9 mouse cellular contexts compared by ENCODE assay signal in the genomic region with DNA sequence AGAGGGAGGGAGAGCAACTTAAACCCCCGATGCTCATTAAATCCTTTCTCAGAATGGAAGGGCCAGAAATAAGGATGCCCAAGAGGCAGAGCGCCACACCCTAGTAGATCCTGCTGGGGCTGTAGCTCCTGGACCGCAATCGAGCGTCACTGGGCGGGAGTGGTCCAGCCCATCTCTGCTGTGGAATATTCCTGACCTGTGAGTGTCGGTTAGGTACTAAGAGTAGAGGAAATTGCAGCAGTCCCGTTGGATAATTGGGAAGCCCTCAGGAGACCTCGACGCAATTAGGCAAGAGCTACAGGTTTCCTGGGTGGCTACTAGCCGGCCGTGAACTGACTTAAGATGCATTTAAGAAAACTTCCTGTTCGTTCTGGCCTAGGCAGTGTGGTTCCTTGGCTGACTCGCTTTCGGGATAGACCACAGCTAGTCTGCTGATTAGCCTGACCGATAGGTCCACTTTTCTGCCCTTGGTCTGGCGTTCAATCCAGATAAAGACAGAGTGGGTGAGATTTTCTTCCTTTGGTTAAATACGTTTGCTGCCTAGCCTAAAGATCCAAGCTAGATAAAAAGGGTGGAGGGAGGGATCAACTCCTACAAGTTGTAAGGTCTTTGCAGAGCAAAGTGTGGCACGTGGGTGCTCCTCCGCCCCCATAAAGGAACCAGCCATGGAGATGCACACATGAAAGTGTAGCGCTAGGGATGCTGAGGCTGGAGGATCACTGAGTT. TPM values are rescaled to one million over a fixed set of nuclear protein-coding genes. Genes with fewer than 3 reads are reported as not detected.
DNase-seq lines count a peak whose midpoint lies in the region; ATAC-seq and TF ChIP-seq lines count a peak whose summit lies in the region.
"Had no signal": no experiment of that assay in that cellular context is flagged by ENCODE, and none has a peak within 500 bp of the region (broad histone marks: within the 10 kb centered on the region; RNA-seq: fewer than 3 reads in every experiment).

No protein-coding gene starts in this region.

- DNase-seq in urinary bladder, postnatal 14 days (ENCODE audit: low spot score) = peak; percentile 53
- no peak for DNase-seq in urinary bladder, postnatal 10 days (ENCODE audit: low spot score)
- DNase-seq in hindbrain, postnatal 0 days (ENCODE audit: low spot score) = peak; percentile 20
- peak; percentile 36 for DNase-seq in splenic B cell, adult 2 months (ENCODE audit: low read depth, low spot score)
- no peak for DNase-seq in gastrocnemius, postnatal 36 days
- no peak for DNase-seq in right cerebral cortex, adult 18-20 months

- ATAC-seq in embryonic facial prominence, embryonic 15.5 days (ENCODE audit: insufficient number of reproducible peaks, low FRiP score, low TSS enrichment, low read depth) = no peak
- no peak for ATAC-seq in hindbrain, postnatal 0 days
- peak; percentile 41 for ATAC-seq in liver, embryonic 16.5 days (ENCODE audit: low read depth)

- H3K4me2 ChIP-seq in embryonic facial prominence, embryonic 15.5 days (replicated peaks) = peak overlapping the region; percentile 57
- H3K4me2 ChIP-seq in hindbrain, postnatal 0 days (ENCODE audit: low read depth, low read length) = peak overlapping the region; percentile 94
- H3K4me2 ChIP-seq in liver, embryonic 16.5 days (ENCODE audit: low read depth, low read length) = peak overlapping the region; percentile 95

- H3K9ac ChIP-seq in embryonic facial prominence, embryonic 15.5 days = peak overlapping the region; percentile 86
- peak overlapping the region; percentile 72 for H3K9ac ChIP-seq in hindbrain, postnatal 0 days (replicated peaks; ENCODE audit: low read length)
- peak overlapping the region; percentile 88 for H3K9ac ChIP-seq in liver, embryonic 16.5 days (ENCODE audit: low read depth, low read length)

- H3K9me3 ChIP-seq in embryonic facial prominence, embryonic 15.5 days (replicated peaks) = no peaks in the 10 kb centered on the region
- no peaks in the 10 kb centered on the region for H3K9me3 ChIP-seq in hindbrain, postnatal 0 days (ENCODE audit: low read length)
- H3K9me3 ChIP-seq in liver, embryonic 16.5 days (replicated peaks; ENCODE audit: control insufficient read depth, low read length) = no peaks in the 10 kb centered on the region

- intact Hi-C loops in gastrocnemius, postnatal 36 days (cut with DNase I) = no loop called here

- no peaks in the 10 kb centered on the region for H3K27me3 ChIP-seq in embryonic facial prominence, embryonic 15.5 days
- H3K27me3 ChIP-seq in hindbrain, postnatal 0 days (ENCODE audit: insufficient read depth, low read length) = no peaks in the 10 kb centered on the region
- H3K27me3 ChIP-seq in liver, embryonic 16.5 days (ENCODE audit: control insufficient read depth, insufficient read depth, low read depth, low read length) = no peaks in the 10 kb centered on the region
- no peaks in the 10 kb centered on the region for H3K27me3 ChIP-seq in splenic B cell, adult 2 months (ENCODE audit: control insufficient read depth, insufficient read depth, low read length, poor library complexity, severe bottlenecking)

- WGBS in embryonic facial prominence, embryonic 15.5 days = under 1% methylated on average over 21 of the region's 21 CpGs
- WGBS in hindbrain, postnatal 0 days = 0% methylated on average over 21 of the region's 21 CpGs
- WGBS in liver, embryonic 16.5 days (ENCODE audit: insufficient replicate concordance) = under 1% methylated on average over 21 of the region's 21 CpGs

- H3K4me3 ChIP-seq in embryonic facial prominence, embryonic 15.5 days (replicated peaks) = peak overlapping the region; percentile 82
- peak overlapping the region; percentile 84 for H3K4me3 ChIP-seq in hindbrain, postnatal 0 days (ENCODE audit: low read length)
- H3K4me3 ChIP-seq in liver, embryonic 16.5 days (ENCODE audit: low read depth, low read length) = peak overlapping the region; percentile 87

- TF ChIP-seq CTCF in hindbrain, postnatal 0 days (IDR thresholded peaks at IDR 0.05; ENCODE audit: low read depth) = no peak

- peak overlapping the region; percentile 94 for H3K27ac ChIP-seq in embryonic facial prominence, embryonic 15.5 days (replicated peaks)
- H3K27ac ChIP-seq in hindbrain, postnatal 0 days = peak overlapping the region; percentile 96
- peak overlapping the region; percentile 90 for H3K27ac ChIP-seq in liver, embryonic 16.5 days (ENCODE audit: low read length)

- H3K4me1 ChIP-seq in embryonic facial prominence, embryonic 15.5 days = peaks cover 51% of the 10 kb centered on the region
- H3K4me1 ChIP-seq in hindbrain, postnatal 0 days (ENCODE audit: insufficient read depth, low read length) = peaks cover 23% of the 10 kb centered on the region
- peaks cover 51% of the 10 kb centered on the region for H3K4me1 ChIP-seq in liver, embryonic 16.5 days (ENCODE audit: control insufficient read depth, low read depth, low read length)

- peaks cover 33% of the 10 kb centered on the region for H3K36me3 ChIP-seq in embryonic facial prominence, embryonic 15.5 days
- peaks cover 19% of the 10 kb centered on the region for H3K36me3 ChIP-seq in hindbrain, postnatal 0 days (ENCODE audit: insufficient read depth, low read length)
- peaks cover 22% of the 10 kb centered on the region for H3K36me3 ChIP-seq in liver, embryonic 16.5 days (ENCODE audit: control insufficient read depth, insufficient read depth)
- H3K36me3 ChIP-seq in splenic B cell, adult 2 months (ENCODE audit: control insufficient read depth, insufficient read depth, low read length, poor library complexity, severe bottlenecking) = peaks cover 17% of the 10 kb centered on the region

RNA-seq across cellular contexts. Expression of a gene that starts 1.3 kb away (rescaled TPM):
- 1,331 and 1,435 TPM in 2 replicates for polyA plus RNA-seq in embryonic facial prominence, embryonic 15.5 days (2015; fragmentation: Nextera tagmentation; extraction: Ambion mirVana)
- total RNA-seq in hindbrain, postnatal 0 days (2014; rRNA removed) = 538 and 549 TPM in 2 replicates
- polyA plus RNA-seq in hindbrain, postnatal 0 days (2015; fragmentation: Nextera tagmentation; extraction: Ambion mirVana) = 1,243 and 1,257 TPM in 2 replicates
- 616 and 624 TPM in 2 replicates for polyA plus RNA-seq in liver, embryonic 16.5 days (2015; fragmentation: Nextera tagmentation; extraction: Ambion mirVana)
- total RNA-seq in gastrocnemius, postnatal 36 days (2021) = 100 to 1,000 TPM; 104 to 128 TPM

RNA-seq across cellular contexts. Expression of a gene that starts 36.7 kb away (rescaled TPM):
- 0.37 and 0.84 TPM in 2 replicates for polyA plus RNA-seq in embryonic facial prominence, embryonic 15.5 days (2015; fragmentation: Nextera tagmentation; extraction: Ambion mirVana)
- total RNA-seq in hindbrain, postnatal 0 days (2014; rRNA removed) = not detected in 2 replicates
- not detected in 2 replicates for polyA plus RNA-seq in hindbrain, postnatal 0 days (2015; fragmentation: Nextera tagmentation; extraction: Ambion mirVana)
- not detected in 2 replicates for polyA plus RNA-seq in liver, embryonic 16.5 days (2015; fragmentation: Nextera tagmentation; extraction: Ambion mirVana)
- total RNA-seq in gastrocnemius, postnatal 36 days (2021) = under 1 TPM in 1 of 2 experiments, not detected in 1; 0.37 TPM
- total RNA-seq: heart, postnatal 10 days had no signal

RNA-seq across cellular contexts. Expression of a gene that starts 43.6 kb away (rescaled TPM):
- polyA plus RNA-seq in embryonic facial prominence, embryonic 15.5 days (2015; fragmentation: Nextera tagmentation; extraction: Ambion mirVana) = 26.5 and 27.2 TPM in 2 replicates
- 31.2 and 32.9 TPM in 2 replicates for total RNA-seq in hindbrain, postnatal 0 days (2014; rRNA removed)
- 25.0 and 25.9 TPM in 2 replicates for polyA plus RNA-seq in hindbrain, postnatal 0 days (2015; fragmentation: Nextera tagmentation; extraction: Ambion mirVana)
- polyA plus RNA-seq in liver, embryonic 16.5 days (2015; fragmentation: Nextera tagmentation; extraction: Ambion mirVana) = 5.7 and 6.8 TPM in 2 replicates
- 10 to 100 TPM; 47.6 to 66.2 TPM for total RNA-seq in gastrocnemius, postnatal 36 days (2021)

Comparison
In these comparisons a context has a peak if more than half of its experiments do, and no peak if none do; other contexts are left out.
1. DNase-seq: peak in urinary bladder, postnatal 14 days (single experiment), hindbrain, postnatal 0 days (single experiment) and splenic B cell, adult 2 months (single experiment); none in urinary bladder, postnatal 10 days (single experiment), gastrocnemius, postnatal 36 days (0 of 2) and right cerebral cortex, adult 18-20 months (single experiment).
2. Peak in every context shown above with its lines, with median percentiles within 50 percentile points of each other: H3K27ac ChIP-seq, H3K4me2 ChIP-seq, H3K4me3 ChIP-seq and H3K9ac ChIP-seq.